Mouse (Mus musculus) common myeloid progenitor, adult 5-6 weeks (primary cell): ENCODE measurements around the gene Dock4. TPM values are rescaled to one million over a fixed set of nuclear protein-coding genes. Genes with fewer than 3 reads are reported as not detected.

Experiments
- ATAC-seq: replicated peaks from 2 replicates; pipeline ENCODE4 v1.8.0; 2016; ENCODE audit warnings: low read depth, mild to moderate bottlenecking, moderate TSS enrichment, inconsistent platforms; ENCODE audit not compliant: poor library complexity, severe bottlenecking
- total RNA-seq: library from RNA; stranded (forward); fragments of 200-1000, 187-1606 nt; gene quantifications from 2 replicates; pipeline ENCODE4 v1.2.3, GENCODE M21; 2017

The Dock4 gene
- total RNA-seq: 0.92 and 1.1 TPM in 2 replicates

GRCm38 (mm10) chr12:40445648-40446449 lies at the start of gene Dock4, which contains the start of gene Zfp277:
Gene Dock4 (plus strand): TSS chr12:40445952.
Gene Zfp277 (minus strand): TSS chr12:40445902.
- peak; percentile 91 for ATAC-seq

DNA sequence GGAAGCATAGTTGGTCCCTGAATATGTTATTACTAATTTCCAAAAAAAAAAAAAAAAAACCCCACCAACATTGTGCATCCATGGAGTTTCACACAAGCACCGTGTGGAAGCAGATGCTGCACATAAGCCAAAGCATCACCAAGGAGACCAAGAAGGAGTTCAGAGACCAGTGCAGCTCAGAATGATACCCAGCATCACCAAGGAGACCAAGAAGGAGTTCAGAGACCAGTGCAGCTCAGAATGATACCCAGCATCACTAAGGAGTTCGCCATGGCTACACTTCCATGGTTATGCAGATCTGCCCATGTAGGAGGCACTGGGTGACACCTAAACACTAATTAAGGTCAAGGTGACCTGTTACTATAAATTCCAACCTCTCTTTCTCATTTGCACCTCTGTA lies 46.8 kb upstream of the Dock4 start:
- ATAC-seq: no peak

DNA sequence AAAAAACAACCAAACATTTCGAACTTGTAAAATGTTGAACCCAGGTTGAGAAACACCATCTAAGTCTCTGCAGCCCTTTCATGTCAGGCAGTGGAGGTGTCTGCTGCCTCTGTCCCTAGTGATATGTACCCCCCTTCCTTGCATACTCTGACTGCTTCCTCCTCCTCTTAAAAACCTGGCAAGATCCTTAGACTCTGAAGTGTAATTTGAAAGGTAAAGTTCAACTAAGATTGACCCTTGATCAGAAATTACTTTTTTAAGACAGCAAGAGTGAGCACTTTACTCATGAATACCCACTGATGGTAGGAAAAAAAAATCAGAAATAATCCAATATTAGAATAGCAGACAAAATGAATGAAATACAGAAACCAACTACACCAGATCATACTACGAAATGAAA lies 46.4 kb upstream of the Dock4 start:
- no peak for ATAC-seq

DNA sequence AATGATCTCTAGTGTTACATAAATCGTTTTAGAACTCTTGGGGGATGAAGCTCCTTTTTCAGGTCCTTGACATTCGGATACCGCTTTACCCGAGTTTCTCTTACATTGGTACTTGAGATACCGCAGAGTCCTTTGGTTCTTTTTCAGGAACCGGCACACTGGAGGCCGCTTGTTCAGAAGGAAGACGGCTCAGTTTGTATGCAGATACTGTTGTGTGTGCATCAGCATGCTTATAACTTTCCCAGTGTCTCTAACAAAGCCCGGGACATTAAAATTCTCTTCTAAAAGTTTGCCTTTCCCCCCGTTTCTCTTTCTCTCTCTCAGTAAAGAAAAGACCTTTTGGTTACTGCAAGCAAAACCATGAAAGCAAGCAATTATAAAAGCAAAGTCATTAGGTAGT lies 45.9 kb upstream of the Dock4 start:
- no peak for ATAC-seq

DNA sequence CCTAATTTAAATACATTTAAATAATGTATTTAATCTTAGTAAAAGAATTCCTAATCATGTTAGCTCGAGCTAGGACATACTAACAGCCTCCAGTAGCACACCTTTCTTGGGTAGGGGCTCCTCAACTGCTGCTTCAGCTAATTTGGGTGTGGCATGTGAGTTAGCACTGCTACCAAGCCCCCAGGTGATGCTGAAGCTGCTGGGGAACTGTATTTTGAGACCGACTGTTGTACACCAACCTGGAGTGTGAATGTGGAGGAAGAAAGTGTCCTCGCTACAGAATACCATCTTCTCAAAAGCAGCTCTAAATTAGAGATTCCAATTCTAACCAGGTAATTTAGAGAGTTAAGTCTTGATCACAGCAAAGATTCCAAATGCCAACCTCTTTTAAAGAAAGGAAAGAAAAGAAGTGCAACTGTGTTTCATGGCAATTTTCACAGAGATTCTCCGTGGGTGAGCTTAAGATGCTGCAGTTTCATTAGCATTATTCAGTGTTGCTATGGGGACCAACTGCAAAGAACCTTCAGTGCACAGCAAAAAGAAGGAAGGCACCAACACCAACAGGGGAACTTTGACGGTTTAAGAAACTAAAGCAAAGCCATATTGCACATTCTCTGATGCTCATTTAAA lies 31.0 kb upstream of the Dock4 start:
- ATAC-seq: no peak

DNA sequence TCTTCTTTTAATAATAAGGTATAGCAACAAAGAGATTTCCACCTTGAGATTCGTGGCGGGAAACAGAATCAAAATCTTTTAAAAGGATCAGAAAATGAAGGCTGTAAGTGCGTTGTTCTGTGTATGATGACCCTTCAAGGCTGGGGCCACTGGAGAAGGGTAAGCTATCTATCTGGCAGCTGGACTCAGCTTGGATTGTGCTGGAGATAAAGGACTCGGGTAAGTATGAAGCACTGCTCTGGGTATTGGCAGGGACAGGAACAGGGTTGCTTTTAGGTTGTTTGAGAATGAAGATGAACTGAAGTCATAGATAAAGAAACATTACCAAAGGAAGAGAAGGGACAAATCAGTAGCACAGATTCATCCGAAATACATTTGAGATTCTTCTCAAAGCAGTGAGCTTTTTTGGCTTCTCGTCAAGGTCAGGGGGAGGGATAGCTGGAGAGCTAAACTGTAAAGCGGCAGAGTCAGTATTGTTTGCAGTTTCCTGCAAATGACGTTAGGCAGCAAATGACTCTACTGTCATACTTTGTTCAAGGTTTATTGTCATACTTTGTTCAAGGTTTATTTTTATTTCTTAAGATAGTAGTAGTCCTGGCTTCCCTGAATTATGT lies 30.3 kb upstream of the Dock4 start:
- no peak for ATAC-seq

GRCm38 (mm10) chr12:40417257-40417656 lies 28.5 kb upstream of the Dock4 start:
- no peak for ATAC-seq

- ATAC-seq: no peak
Observed at GRCm38 (mm10) chr12:40424991-40425390, 20.8 kb upstream of the Dock4 start.

DNA sequence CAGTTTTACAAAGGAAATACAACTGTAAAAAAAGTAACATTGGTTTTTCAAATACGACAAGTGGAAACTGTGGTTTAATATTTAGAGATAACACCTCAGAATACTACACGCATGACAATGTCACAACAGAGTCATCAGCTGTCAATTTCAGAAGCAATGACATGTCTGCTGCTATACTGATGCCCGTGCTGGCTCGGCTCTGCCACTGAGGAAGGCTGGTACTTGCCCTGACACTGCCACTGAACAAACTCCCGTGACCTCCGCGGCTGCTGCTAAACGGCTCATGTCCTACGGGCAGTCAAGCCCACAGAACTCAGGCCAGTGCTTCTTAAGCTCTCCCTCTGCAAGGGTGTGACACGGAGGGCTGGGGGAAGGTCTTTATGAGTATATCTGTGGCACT lies 18.1 kb upstream of the Dock4 start:
- ATAC-seq: peak; percentile 75

- no peak for ATAC-seq
Observed at GRCm38 (mm10) chr12:40429976-40430375, 15.8 kb upstream of the Dock4 start.

DNA sequence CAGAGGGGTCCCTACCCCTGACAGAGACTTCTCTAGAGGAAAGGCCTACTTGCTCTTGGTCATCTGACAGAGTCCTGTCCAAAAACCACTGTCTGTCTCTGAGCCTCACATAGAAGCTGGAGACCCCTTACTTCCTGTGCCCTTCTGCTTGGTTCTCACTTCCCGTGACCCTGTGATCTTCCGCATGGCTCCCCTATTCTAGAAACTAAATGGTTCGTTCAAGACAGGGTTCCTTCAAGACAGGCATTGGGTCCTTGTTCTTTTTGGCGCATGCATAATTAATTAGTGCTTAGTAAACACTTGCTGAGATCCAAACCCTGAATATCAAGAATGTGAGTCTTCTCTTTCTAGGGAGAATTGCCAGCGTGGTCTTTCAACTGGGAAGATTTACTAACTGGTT lies 14.7 kb upstream of the Dock4 start:
- ATAC-seq: no peak

- no peak for ATAC-seq
Observed at GRCm38 (mm10) chr12:40434101-40434500, 11.7 kb upstream of the Dock4 start.

DNA sequence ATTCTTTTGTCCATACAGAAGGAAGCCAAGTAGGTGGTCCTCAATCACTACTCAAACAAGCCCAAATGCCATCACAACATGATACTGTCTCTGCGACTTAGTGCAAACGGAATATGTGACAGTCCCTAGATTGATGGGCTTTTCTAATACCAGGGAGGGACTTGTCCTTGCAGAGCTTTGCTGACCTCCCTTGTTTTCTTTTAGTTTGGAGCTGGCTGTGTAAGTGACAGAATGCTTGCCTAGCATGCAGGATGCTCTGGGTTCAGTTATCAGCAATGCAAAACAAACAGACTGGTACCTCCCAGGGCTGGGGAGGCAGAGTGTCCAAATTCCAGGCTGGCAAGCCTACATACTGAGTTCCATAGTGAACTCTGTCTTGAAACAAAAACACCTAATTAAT lies 7.7 kb upstream of the Dock4 start:
- ATAC-seq: no peak

GRCm38 (mm10) chr12:40445206-40445605 lies 546 bp upstream of the Dock4 start:
- ATAC-seq: peak; percentile 26

- ATAC-seq: peak; percentile 13; the same call in 1 of the 2 replicates
Observed at GRCm38 (mm10) chr12:40446450-40447381, 964 bp downstream of the Dock4 start.

DNA sequence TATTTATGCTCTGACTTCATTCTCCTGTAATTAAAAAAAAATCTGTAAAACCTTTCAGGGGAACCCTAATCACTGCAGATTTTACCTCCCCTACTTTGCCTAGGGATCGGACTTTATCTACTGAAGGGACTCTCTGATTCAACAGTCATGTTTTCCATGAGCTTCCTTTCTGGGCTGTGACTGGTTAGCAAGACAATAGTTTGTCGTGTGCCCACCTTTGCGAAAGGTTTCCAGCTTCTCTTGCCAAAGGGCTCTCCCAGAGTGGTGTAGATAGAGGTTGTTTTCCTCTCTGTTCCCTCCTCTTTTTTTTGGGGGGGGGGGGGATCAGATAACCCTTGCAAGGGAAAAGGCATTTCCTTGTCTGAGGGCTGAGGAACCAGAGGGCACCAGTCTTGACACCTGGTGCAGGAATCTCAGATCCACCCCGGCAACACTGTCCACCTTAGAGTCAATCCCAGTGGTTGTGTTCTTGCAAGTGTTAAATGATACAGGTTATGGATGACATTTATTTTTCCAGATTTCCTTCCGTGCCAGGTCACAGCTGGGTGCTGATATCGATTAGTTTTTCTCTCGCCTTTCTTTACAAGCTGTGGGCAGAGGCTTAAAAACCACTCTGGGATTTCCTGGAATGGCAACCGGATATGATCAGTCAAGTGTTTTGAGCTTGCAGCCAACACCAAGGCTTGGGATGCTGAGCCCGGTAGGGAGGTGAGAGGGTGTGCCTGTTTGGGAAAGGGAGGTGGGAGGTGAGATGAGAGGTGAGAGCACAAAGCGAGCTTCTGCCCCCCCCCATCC lies 2.0 kb downstream of the Dock4 start:
- ATAC-seq: no peak

GRCm38 (mm10) chr12:40449119-40449795 lies 3.5 kb downstream of the Dock4 start:
- no peak for ATAC-seq

DNA sequence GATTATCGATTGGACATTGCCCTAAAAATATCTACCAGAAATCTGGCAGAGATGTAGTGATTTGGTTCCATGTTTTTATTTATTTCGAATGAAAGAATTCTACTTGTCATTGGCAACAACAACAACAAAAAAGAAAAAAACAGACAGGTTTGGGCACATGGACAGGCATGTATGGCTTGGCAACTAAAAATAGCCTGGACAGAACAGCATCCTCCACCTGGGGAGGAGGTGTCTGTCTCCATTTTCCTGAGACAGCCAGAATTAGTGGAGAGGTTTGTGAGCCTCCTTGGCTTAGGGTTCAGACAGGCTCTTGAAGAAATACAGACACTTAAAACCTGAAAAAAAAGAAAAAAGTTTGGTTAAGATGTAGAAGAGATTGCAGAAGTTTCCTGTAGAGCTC lies 10.8 kb downstream of the Dock4 start:
- no peak for ATAC-seq

GRCm38 (mm10) chr12:40458977-40459376 lies 13.2 kb downstream of the Dock4 start:
- no peak for ATAC-seq
